Mouse (Mus musculus): ENCODE results near the gene Macrod2.

Gene Macrod2

DNA sequence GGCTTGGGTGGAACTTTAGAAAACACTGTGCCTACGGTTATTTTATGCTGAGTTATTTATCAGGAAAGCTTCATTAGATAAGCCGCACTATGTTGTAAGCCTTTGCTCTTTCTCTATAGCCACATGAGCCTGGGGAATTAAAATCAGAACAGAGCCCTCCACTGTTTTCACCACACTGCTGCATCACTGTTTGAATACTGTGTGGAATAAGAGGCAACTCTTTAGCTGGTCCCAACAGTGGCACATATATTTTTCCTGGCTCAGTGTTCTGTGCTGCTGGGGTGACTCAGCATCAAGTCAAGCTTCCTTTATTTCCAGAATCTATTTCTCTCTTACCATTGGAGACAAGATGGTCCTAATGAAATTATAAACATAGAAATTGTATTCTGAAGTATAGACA is 1481.8 kb downstream of the Macrod2 start:
- no peak for DNase-seq

- DNase-seq = no peak
Observed at GRCm38 (mm10) chr2:141878473-141878872, 1483.4 kb downstream of the Macrod2 start.

DNA sequence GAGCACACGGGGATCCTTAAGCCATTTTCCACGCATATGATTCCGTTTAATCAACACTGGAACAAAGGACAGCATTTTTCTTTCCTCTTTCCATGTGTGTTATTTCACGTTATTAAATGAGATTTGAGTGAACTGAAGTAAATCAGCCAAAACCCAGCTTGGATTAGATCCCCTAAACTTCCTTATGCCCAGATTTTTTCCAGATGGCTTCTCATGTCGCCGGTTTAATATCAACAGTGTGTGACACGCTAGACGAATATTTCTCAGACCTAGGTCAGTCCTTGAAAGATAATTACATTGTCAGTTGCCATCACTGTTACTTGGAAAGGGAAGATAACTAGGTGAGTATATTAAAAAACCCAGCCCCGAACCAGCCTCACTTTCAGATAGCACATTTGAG is 1484.6 kb downstream of the Macrod2 start:
- DNase-seq = no peak

GRCm38 (mm10) chr2:141886694-141887474 is 1491.8 kb downstream of the Macrod2 start:
- DNase-seq = no peak

DNA sequence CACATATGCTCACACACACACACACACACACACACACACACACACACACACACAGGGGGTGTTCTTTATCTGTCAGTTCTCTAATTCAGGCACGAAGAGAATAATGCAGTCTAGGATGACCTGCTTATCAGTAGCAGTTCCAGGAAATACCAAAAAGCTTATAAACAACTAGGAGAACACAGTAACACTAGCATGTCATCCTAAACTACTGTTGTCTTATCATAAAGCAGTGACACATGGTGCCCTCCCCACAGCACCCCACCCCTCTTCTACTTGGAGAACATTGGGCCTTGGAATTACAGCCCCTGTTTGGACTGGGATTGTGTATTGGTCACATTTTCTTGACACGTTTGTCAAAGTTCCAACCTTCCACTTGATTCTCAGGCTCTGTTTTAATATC is 1494.4 kb downstream of the Macrod2 start:
- DNase-seq = no peak

- DNase-seq = no peak
Observed at GRCm38 (mm10) chr2:141897951-141898350, 1502.8 kb downstream of the Macrod2 start.

- DNase-seq = no peak
Observed at GRCm38 (mm10) chr2:141911831-141912447, 1516.8 kb downstream of the Macrod2 start.

DNA sequence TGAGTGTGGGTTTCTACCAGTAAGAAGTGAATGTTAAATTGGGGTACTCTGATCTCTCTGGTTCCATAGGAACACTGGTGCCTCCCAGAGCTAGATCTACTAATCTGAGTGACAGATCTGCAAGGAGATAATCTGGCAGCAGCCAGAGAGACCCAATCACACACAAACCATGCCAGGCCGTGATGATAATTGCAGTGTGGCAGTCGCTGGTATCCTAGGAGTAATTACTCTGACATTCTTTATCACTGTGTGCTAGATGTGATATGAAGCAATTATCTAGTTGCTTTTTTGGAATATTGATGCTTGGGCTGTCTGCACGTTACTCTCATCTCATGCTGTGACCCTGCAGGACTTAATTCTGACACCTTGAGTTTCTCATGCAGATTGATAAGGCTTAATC is 1518.4 kb downstream of the Macrod2 start:
- no peak for DNase-seq

DNA sequence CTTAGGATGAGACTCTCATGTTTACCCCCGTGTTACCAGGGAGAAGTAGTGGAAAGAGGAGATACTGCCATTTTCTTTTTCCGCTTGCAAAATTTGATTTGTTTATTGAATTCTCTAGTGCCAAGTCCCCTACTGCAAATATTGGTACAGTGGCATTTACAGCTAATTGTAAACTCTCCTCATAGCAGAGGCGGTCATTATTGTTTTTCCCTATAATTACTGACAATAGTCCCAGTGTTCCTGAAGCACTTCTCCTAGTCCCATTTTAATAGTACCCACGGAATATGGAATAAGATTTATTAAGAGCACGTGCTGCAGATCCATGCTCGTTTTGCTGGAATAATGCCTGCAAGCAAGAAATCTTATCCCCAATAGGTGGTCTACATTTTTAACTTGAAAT is 1518.8 kb downstream of the Macrod2 start:
- DNase-seq = no peak

DNA sequence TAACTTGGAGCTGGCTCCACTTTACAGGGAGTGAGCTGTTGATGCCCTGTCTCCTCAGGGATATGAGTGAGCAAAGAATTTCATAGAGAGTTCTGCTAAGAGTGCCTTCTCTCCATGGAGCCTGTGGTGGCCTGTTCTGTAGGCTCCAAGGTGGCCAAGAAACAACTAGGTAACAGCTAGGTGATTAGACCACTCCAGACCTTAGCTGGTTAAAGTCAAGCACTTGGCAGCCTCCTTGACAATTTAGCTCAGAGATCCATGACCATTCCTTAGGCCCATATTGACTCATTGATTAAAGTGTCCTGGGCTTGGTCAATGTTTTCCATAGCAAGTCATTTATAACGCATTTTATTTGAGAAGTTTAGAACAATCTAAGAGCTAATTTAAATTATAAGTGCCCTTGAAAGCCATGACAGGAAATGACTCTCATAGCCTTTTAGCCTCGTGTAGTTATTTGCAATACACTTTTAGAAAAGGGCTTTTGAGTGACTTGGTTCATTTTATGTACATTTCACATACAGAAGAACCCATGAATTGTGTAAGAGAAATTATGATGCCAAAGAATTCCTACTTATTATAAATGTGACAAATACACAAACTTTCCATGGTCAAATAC is 1525.4 kb downstream of the Macrod2 start:
- no peak for DNase-seq

GRCm38 (mm10) chr2:141935130-141935529 is 1540.0 kb downstream of the Macrod2 start:
- no peak for DNase-seq

DNA sequence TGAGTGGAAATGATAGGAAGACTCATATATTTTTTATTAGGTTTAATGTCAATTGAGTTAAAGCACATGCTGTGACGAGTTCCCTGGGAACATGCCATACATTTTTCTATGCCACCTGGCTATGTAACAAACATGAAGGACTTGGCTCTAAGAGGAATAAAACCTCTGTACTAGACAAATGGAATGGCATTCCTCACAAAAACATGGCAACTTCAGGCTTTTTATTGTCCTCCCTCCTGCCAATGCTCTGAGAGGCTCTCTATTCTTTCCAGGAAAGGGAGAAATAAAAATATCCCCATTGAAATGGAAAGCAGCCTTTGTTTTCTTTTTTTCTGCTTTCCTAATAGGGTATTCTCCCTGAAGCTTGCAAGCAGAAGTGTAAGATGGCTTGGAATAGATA is 1559.7 kb downstream of the Macrod2 start:
- DNase-seq = no peak

DNA sequence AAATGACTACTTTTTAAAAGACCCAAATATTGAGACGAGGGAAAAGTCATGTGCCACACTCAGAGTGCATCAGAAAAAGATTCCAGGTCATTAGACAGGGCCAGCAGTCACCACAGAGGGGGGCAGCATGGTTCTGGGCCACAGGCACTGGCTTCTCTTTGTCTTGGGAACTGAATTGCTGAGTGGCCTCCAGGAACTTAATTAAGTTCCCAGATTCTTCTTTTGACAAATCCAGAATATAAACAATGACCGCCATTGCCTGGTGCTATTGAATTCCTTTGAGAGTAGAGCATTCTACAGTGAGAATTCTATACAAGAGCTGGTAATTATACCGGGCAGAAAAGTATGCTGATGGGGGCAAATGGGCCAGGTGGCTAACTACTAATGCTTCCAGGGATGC is 1560.1 kb downstream of the Macrod2 start:
- no peak for DNase-seq

GRCm38 (mm10) chr2:141962868-141963267 is 1567.8 kb downstream of the Macrod2 start:
- no peak for DNase-seq

DNA sequence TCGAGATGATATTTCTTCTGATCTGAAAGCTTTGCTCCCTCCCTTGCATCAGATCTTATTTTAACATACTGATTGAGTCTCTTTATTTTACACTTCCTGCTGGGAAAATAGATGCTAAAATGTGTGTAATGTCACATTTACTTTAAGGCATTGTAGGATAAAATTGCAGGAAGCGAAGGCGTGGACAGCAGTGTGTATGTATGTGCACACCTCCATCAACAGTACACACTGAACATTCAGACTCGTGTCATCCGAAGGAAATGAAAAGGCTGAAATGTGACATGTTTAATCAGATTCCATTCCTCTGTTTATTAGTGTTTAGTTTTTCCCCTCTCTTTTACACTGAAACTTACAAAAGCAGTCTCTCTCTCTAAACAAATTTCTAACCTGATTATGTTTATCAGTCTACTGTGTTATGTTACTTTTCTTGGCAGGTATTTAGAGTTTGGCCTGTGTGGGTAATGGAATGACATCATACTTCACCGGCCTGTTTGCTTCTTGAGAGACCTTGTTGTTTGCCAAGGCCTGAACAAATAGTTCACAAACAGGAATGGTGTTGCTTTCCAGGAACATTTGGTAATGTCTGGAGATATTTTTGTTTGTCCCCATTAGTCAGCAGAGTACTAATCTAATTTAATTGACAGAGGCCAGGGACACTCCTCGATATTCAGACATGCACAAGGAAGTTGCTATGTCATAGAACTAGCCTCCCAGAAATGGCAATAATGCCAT is 1588.7 kb downstream of the Macrod2 start:
- DNase-seq = no peak

- DNase-seq = peak; percentile 11 to 29
Observed at GRCm38 (mm10) chr2:141998901-141999300, 1603.8 kb downstream of the Macrod2 start.

DNA sequence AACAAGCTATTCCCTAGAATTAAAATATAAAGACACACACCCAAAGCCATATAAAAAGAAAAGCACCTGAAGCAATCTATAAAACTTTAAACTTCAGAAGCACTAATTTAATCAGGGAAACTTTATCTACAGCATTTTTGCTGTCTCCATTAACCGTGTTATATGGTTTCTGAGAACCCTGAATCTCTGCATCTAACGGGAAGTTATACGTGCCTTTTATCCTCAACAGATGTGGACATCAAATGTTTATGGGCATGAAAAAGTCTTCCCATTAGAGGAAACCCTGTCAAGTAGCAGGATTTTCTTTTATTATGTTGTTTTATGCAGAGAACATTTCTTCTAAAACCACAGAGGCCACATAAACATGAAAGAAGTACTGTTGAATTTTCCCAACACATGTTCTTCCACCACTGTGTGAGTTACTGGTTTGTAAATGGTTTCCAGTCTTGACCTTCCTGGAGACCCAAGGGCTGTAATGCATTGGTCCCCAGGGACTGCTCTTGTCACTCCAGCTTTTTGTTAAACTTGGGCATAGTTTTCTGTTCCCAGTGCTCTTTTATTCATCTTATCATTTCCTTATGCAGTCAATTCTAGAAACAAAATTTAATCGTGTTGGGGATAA is 1629.5 kb downstream of the Macrod2 start:
- DNase-seq = no peak

DNA sequence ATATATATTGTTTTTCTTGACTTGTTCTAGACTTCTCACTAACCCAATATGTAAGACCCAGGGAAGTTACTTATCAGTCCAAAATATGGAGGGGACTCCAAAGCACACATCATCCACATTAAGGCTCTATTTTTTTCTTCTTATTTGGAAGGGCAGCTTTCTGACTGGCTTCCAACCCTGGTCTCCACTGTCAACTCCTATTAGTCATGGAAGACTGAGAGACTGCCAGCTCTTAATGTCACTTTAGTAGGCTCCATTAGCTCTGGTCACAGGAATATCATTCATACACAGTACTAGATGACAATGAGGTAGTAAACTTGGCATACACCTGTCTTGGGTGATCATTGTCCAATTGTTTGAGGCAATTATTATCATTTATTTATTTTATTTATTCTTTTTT is 1631.6 kb downstream of the Macrod2 start:
- no peak for DNase-seq

- no peak for DNase-seq
Observed at GRCm38 (mm10) chr2:142030756-142031646, 1635.9 kb downstream of the Macrod2 start.

DNA sequence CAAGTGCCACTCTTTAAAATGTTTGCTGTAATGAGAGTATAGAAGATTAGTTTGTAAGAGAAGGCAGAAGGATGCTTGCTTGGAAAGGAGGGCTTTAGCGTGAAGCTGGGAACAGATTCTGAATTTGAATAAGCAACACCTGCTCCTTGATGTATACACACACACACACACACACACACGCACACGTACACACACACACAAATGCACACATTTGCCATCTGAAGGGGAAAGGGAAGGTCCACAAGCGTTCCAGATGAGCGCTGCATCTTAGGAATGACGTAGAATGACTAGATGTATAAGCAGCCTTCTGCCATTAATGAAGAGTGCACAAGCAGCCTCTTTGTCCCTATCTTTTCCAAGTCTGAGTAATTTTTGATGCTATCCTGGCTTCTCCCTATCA is 1660.5 kb downstream of the Macrod2 start:
- DNase-seq = no peak

DNA sequence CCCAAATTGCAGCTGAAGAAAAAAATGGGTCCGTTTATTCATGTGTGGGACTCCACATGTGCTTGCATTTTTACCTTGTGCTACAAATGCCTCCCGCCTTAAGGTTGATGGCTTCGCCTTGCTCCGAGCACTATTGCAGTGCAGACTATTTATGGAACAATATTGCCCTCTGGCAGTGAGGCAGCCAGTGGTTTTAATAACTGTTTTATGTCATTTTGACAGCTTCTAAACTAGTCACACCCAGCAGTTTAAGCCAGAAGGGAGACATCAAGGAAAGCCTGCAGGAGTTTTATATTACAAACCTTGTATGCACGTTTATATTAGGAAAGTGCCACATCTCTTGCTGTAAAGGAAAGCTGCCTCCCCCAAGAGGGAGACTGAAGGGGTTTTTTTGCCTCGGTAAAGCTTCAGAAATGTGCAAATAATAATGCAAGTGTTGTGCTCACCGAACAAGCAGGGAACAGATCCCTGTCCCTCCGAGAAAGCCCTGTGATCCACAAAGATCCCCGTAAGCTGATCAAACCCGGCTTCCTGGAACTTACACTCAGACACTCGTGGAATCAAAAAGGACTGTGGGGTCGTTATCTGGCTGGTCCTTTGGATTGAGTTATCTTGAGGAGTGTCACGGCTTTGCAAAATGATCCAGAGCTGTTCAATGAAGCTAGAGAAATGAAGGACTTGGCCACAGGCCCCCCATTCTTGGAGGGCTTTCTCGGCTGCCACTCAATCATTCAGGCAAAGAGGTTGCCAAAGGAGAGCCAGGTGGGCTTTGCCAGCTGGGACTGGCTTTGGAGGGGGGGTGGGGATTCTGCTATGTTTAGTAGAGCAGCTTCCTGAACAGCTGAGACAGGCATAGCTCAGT is 1663.0 kb downstream of the Macrod2 start:
- DNase-seq = peak in 1 of 2 experiments; percentile 4
